In the genomic region with DNA sequence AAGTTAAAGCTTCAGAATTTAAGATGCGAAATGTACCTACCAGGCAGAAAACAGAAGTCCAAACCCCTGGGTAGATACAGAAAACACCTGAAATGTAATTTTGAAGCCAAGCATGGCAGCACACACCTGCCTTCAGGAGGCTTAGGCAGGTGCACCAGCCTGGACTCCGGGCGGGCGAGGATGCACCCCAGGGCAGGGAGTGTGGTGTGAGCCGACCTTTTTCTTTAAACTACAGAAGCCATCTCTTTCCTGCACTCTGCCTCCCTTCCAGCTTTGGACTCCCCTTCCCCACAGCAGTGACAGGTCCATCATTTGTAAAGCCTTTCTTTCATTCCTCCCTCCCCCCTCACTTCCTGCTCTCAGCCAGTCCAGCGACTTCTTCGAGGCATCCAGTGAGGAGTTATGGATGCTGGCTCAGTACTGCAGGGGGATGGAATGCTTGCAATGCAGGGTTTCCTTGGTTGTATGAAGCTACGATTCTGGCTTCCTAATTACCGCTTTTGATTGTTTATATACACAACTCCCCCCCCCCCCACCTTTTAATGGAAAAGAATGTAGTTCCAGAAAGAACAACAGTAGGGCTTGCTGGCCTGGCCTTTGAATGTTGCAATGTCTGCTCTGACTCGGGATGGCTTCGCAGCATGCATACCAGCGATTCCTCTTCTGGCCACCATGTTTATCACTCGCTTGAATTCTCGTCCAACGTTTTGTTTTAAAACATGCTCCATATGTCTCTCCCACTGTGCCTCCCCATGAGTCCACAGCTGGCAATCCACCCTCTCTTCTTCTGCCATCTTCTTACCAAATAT, we compare ENCODE assay signal across 9 mouse cellular contexts. TPM values are rescaled to one million over a fixed set of nuclear protein-coding genes. Genes with fewer than 3 reads are reported as not detected.
DNase-seq lines count a peak whose midpoint lies in the region; ATAC-seq and TF ChIP-seq lines count a peak whose summit lies in the region.
"Had no signal": no experiment of that assay in that cellular context is flagged by ENCODE, and none has a peak within 500 bp of the region (broad histone marks: within the 10 kb centered on the region; RNA-seq: fewer than 3 reads in every experiment).

No protein-coding gene starts in this region.

- peak overlapping the region; percentile 28; the same call in 1 of the 2 replicates for H3K4me2 ChIP-seq in kidney, embryonic 15.5 days
- H3K4me2 ChIP-seq in embryonic facial prominence, embryonic 11.5 days (ENCODE audit: low read depth, low read length): no peak overlapping the region
- H3K4me2 ChIP-seq in liver, embryonic 15.5 days: no peak overlapping the region

- H3K9me3 ChIP-seq in kidney, embryonic 15.5 days (replicated peaks): no peaks in the 10 kb centered on the region
- H3K9me3 ChIP-seq in embryonic facial prominence, embryonic 11.5 days (replicated peaks; ENCODE audit: control insufficient read depth, low read length): no peaks in the 10 kb centered on the region
- H3K9me3 ChIP-seq in liver, embryonic 15.5 days (replicated peaks): no peaks in the 10 kb centered on the region
- H3K9me3 ChIP-seq: megakaryocyte, embryonic 14.5 days had no signal

- peaks cover 29% of the 10 kb centered on the region for H3K4me1 ChIP-seq in kidney, embryonic 15.5 days
- H3K4me1 ChIP-seq in kidney, adult 2 months (ENCODE audit: control insufficient read depth, insufficient read depth, low read length): peaks cover 17% of the 10 kb centered on the region; the same call in 1 of the 2 replicates
- H3K4me1 ChIP-seq in embryonic facial prominence, embryonic 11.5 days (ENCODE audit: control insufficient read depth, insufficient read depth, low read length): no peaks in the 10 kb centered on the region; the same call in 1 of the 2 replicates
- H3K4me1 ChIP-seq in liver, embryonic 15.5 days (replicated peaks): peaks cover 27% of the 10 kb centered on the region

- WGBS in kidney, embryonic 15.5 days: 39% methylated on average over 15 of the region's 15 CpGs
- 50% methylated on average over 15 of the region's 15 CpGs for WGBS in kidney, adult 2 months
- 29% methylated on average over 15 of the region's 15 CpGs for WGBS in embryonic facial prominence, embryonic 11.5 days
- 56% methylated on average over 15 of the region's 15 CpGs for WGBS in liver, embryonic 15.5 days (ENCODE audit: insufficient replicate concordance)

- peak; percentile 78 for ATAC-seq in kidney, embryonic 15.5 days (replicated peaks; ENCODE audit: low FRiP score)
- peak; percentile 61 for ATAC-seq in embryonic facial prominence, embryonic 11.5 days (replicated peaks; ENCODE audit: insufficient number of reproducible peaks, low FRiP score, low TSS enrichment, low read depth)
- ATAC-seq in liver, embryonic 15.5 days (ENCODE audit: insufficient read depth): no peak

- TF ChIP-seq POLR2A in kidney, adult 2 months (IDR thresholded peaks at IDR 0.05; ENCODE audit: low read depth, low read length): no peak

- H3K36me3 ChIP-seq in kidney, embryonic 15.5 days: no peaks in the 10 kb centered on the region
- H3K36me3 ChIP-seq in kidney, adult 2 months (ENCODE audit: control insufficient read depth, insufficient read depth, low read length): no peaks in the 10 kb centered on the region
- no peaks in the 10 kb centered on the region for H3K36me3 ChIP-seq in embryonic facial prominence, embryonic 11.5 days (replicated peaks; ENCODE audit: control insufficient read depth, insufficient read depth, low read depth, low read length)
- H3K36me3 ChIP-seq in liver, embryonic 15.5 days (replicated peaks): peaks cover 6% of the 10 kb centered on the region; the same call in 1 of the 2 replicates

- no peak for TF ChIP-seq CTCF in kidney, adult 2 months (conservative IDR thresholded peaks at IDR 0.05; ENCODE audit: insufficient read depth, insufficient read length, low read depth, low read length)

- no peak for DNase-seq in kidney, adult 2 months
- DNase-seq in NIH3T3 (ENCODE audit: low read depth): peak; percentile 84
- peak; percentile 70 for DNase-seq in embryonic facial prominence, embryonic 11.5 days (ENCODE audit: low spot score)
- no peak for DNase-seq in spleen, adult 18-20 months
- no peak for DNase-seq in cerebellum, adult 11 months
- DNase-seq in spleen, postnatal 14 days (ENCODE audit: low spot score in 2 of 2): no peak

- no peaks in the 10 kb centered on the region for H3K27me3 ChIP-seq in kidney, embryonic 15.5 days
- no peaks in the 10 kb centered on the region for H3K27me3 ChIP-seq in kidney, adult 2 months (replicated peaks; ENCODE audit: control insufficient read depth, insufficient read depth, low read length)
- no peaks in the 10 kb centered on the region for H3K27me3 ChIP-seq in embryonic facial prominence, embryonic 11.5 days (ENCODE audit: control insufficient read depth, insufficient read depth, low read length)
- no peaks in the 10 kb centered on the region for H3K27me3 ChIP-seq in liver, embryonic 15.5 days
- H3K27me3 ChIP-seq: megakaryocyte, embryonic 14.5 days had no signal

- no peak overlapping the region for H3K9ac ChIP-seq in kidney, embryonic 15.5 days
- H3K9ac ChIP-seq in embryonic facial prominence, embryonic 11.5 days (replicated peaks; ENCODE audit: low read length): no peak overlapping the region; the same call in 1 of the 2 replicates
- no peak overlapping the region for H3K9ac ChIP-seq in liver, embryonic 15.5 days

- H3K4me3 ChIP-seq in kidney, embryonic 15.5 days (replicated peaks): no peak overlapping the region
- no peak overlapping the region for H3K4me3 ChIP-seq in kidney, adult 2 months (ENCODE audit: insufficient read depth, low read depth, low read length)
- H3K4me3 ChIP-seq in embryonic facial prominence, embryonic 11.5 days (ENCODE audit: low read depth, low read length): no peak overlapping the region
- no peak overlapping the region for H3K4me3 ChIP-seq in liver, embryonic 15.5 days (replicated peaks)
- H3K4me3 ChIP-seq: megakaryocyte, embryonic 14.5 days had no signal

- H3K27ac ChIP-seq in kidney, embryonic 15.5 days: peak overlapping the region; percentile 84
- no peak overlapping the region for H3K27ac ChIP-seq in kidney, adult 2 months (ENCODE audit: insufficient read depth, low read depth, low read length)
- H3K27ac ChIP-seq in embryonic facial prominence, embryonic 11.5 days (replicated peaks; ENCODE audit: low read depth, low read length): peak overlapping the region; percentile 72
- 0 out of 2 replicates have a peak overlapping the region, but pooled peaks have one; percentile 29 for H3K27ac ChIP-seq in liver, embryonic 15.5 days (replicated peaks)

RNA-seq across cellular contexts. Expression of a gene that starts 26.5 kb away (rescaled TPM):
- 10.3 and 10.5 TPM in 2 replicates for polyA plus RNA-seq in kidney, embryonic 15.5 days (2015; fragmentation: Nextera tagmentation; extraction: Ambion mirVana)
- 2.6 and 2.8 TPM in 2 replicates for polyA plus RNA-seq in kidney, adult 2 months (2012; rRNA removed)
- 12.6 and 13.1 TPM in 2 replicates for polyA plus RNA-seq in embryonic facial prominence, embryonic 11.5 days (2014; fragmentation: Nextera tagmentation; extraction: Ambion mirVana)
- polyA plus RNA-seq in liver, embryonic 15.5 days (2015; fragmentation: Nextera tagmentation; extraction: Ambion mirVana): 9.8 and 9.9 TPM in 2 replicates

RNA-seq across cellular contexts. Expression of a gene that starts 26.6 kb away (rescaled TPM):
- 60.9 and 70.7 TPM in 2 replicates for polyA plus RNA-seq in kidney, embryonic 15.5 days (2015; fragmentation: Nextera tagmentation; extraction: Ambion mirVana)
- 6.0 and 7.3 TPM in 2 replicates for polyA plus RNA-seq in kidney, adult 2 months (2012; rRNA removed)
- 63.7 and 69.7 TPM in 2 replicates for polyA plus RNA-seq in embryonic facial prominence, embryonic 11.5 days (2014; fragmentation: Nextera tagmentation; extraction: Ambion mirVana)
- polyA plus RNA-seq in liver, embryonic 15.5 days (2015; fragmentation: Nextera tagmentation; extraction: Ambion mirVana): 18.9 and 23.5 TPM in 2 replicates

Comparison
In these comparisons a context has a peak if more than half of its experiments do, and no peak if none do; other contexts are left out.
1. DNase-seq: peak in NIH3T3 (single experiment) and embryonic facial prominence, embryonic 11.5 days (single experiment); none in kidney, adult 2 months (single experiment), spleen, adult 18-20 months (0 of 2), cerebellum, adult 11 months (single experiment) and spleen, postnatal 14 days (0 of 2).